Mouse (Mus musculus) ovary, postnatal 36 days (tissue): Measurements from ENCODE around the gene Foxn1.

Experiments used
- DNase-seq: peaks from one replicate; pipeline ENCODE4 v3.0.0; 2022; ENCODE audit warnings: low spot score, mixed read lengths

Foxn1 gene

GRCm38 (mm10) chr11:78327215-78327614 is 59.1 kb downstream of the Foxn1 start:
- no peak for DNase-seq

- no peak for DNase-seq
Observed at GRCm38 (mm10) chr11:78324965-78325364, 61.4 kb downstream of the Foxn1 start.

GRCm38 (mm10) chr11:78324000-78324785 is 62.2 kb downstream of the Foxn1 start:
- DNase-seq = no peak

- DNase-seq = peak; percentile 82
Observed at GRCm38 (mm10) chr11:78322860-78323259, 63.5 kb downstream of the Foxn1 start, which contains the start of gene Aldoc. Aldoc (plus strand) TSS chr11:78322968.

GRCm38 (mm10) chr11:78322076-78322831 is 64.1 kb downstream of the Foxn1 start:
- no peak for DNase-seq

- no peak for DNase-seq
Observed at GRCm38 (mm10) chr11:78318411-78318810, 67.9 kb downstream of the Foxn1 start.

GRCm38 (mm10) chr11:78313662-78314061 is 72.7 kb downstream of the Foxn1 start:
- no peak for DNase-seq

- no peak for DNase-seq
Observed at GRCm38 (mm10) chr11:78310861-78311511, 75.4 kb downstream of the Foxn1 start.
